Mouse (Mus musculus) neural tube, embryonic 15.5 days (tissue): Measurements from ENCODE around the gene Gm19402. TPM values are rescaled to one million over a fixed set of nuclear protein-coding genes. Genes with fewer than 3 reads are reported as not detected.
"Not testable (repeated sequence)": the region's sequence is repeated elsewhere in the genome, so short reads cannot be mapped to it uniquely, and the experiment has no call there.

Source experiments
- ATAC-seq: fragments of 200-750 bp; cut with Nextera tagmentation; 2 replicates; pipeline ENCODE4 v1.8.0; 2017; ENCODE audit warnings: mild to moderate bottlenecking, moderate TSS enrichment, moderate library complexity; ENCODE audit not compliant: low FRiP score
- H3K27ac ChIP-seq: fragments of 300-500 bp; sonication (generic); replicated peaks from 2 replicates; pipeline ENCODE4 v1.5.1; 2015; ENCODE audit warnings: mild to moderate bottlenecking, inconsistent platforms
- H3K27me3 ChIP-seq: fragments of 300-500 bp; sonication (generic); replicated peaks from 2 replicates; pipeline ENCODE4 v1.6.1; 2015; ENCODE audit warnings: inconsistent platforms
- H3K36me3 ChIP-seq: fragments of 300-500 bp; sonication (generic); 2 replicates; pipeline ENCODE4 v1.6.1; 2015; ENCODE audit warnings: inconsistent platforms
- H3K4me1 ChIP-seq: fragments of 300-500 bp; sonication (generic); 2 replicates; pipeline ENCODE4 v1.6.1; 2015; ENCODE audit warnings: inconsistent platforms
- H3K4me2 ChIP-seq: fragments of 300-500 bp; sonication (generic); 2 replicates; pipeline ENCODE4 v1.6.1; 2015; ENCODE audit warnings: inconsistent platforms, mild to moderate bottlenecking, moderate library complexity
- H3K4me3 ChIP-seq: fragments of 300-500 bp; sonication (generic); replicated peaks from 2 replicates; pipeline ENCODE4 v1.5.1; 2015; ENCODE audit warnings: mild to moderate bottlenecking, inconsistent platforms
- H3K9ac ChIP-seq: fragments of 300-500 bp; sonication (generic); replicated peaks from 2 replicates; pipeline ENCODE4 v1.6.1; 2015; ENCODE audit warnings: mild to moderate bottlenecking, inconsistent platforms
- H3K9me3 ChIP-seq: fragments of 300-500 bp; sonication (generic); replicated peaks from 2 replicates; pipeline ENCODE4 v1.6.1; 2016; ENCODE audit warnings: inconsistent platforms
- WGBS: fragments of 180-500 bp; shearing (Covaris S2); methylation state at CpG from one replicate; pipeline ENCODE4 v1.1.7; 2015; ENCODE audit warnings: mixed read lengths; 5-methylcytosine and 5-hydroxymethylcytosine counted together
- polyA plus RNA-seq: library from polyadenylated mRNA; unstranded; fragments of >200 nt; fragmentation: Nextera tagmentation; extraction: Ambion mirVana; gene quantifications from 2 replicates; pipeline ENCODE4 v1.2.1, GENCODE M21; 2015

Gene Gm19402
- polyA plus RNA-seq, result not detected in 2 replicates

- not testable (repeated sequence) for H3K27ac ChIP-seq, H3K4me3 ChIP-seq, H3K36me3 ChIP-seq, H3K4me2 ChIP-seq, H3K9ac ChIP-seq, ATAC-seq, H3K9me3 ChIP-seq
- H3K27me3 ChIP-seq, result peaks cover 28% of the 10 kb centered on the region
- WGBS, result 63% methylated on average over 3 of the region's 3 CpGs
- peaks cover 17% of the 10 kb centered on the region for H3K4me1 ChIP-seq
Measured at GRCm38 (mm10) chr10:77690356-77690807, at the start of gene Gm19402. Gene Gm19402 (minus strand): TSS chr10:77690757.

GRCm38 (mm10) chr10:77738929-77739328, 48.4 kb upstream of the Gm19402 start:
- Histone ChIP-seq H3K9me3 (no peaks in the 10 kb centered on the region), H3K27ac (no peak overlapping the region), H3K9ac (no peak overlapping the region), H3K4me1 (no peaks in the 10 kb centered on the region), H3K4me2 (no peak overlapping the region), H3K27me3 (no peaks in the 10 kb centered on the region), H3K36me3 (no peaks in the 10 kb centered on the region), H3K4me3 (no peak overlapping the region)
- ATAC-seq, result no peak
- 87% methylated on average over 4 of the region's 4 CpGs for WGBS

GRCm38 (mm10) chr10:77735928-77736327, 45.4 kb upstream of the Gm19402 start:
- no peaks in the 10 kb centered on the region for H3K36me3 ChIP-seq
- no peak overlapping the region for H3K27ac ChIP-seq
- H3K9ac ChIP-seq, result no peak overlapping the region
- H3K4me2 ChIP-seq, result no peak overlapping the region
- H3K27me3 ChIP-seq, result no peaks in the 10 kb centered on the region
- no peak overlapping the region for H3K4me3 ChIP-seq
- no peaks in the 10 kb centered on the region for H3K4me1 ChIP-seq
- 90% methylated on average over 1 of the region's 1 CpGs for WGBS
- H3K9me3 ChIP-seq, result no peaks in the 10 kb centered on the region
- ATAC-seq, result no peak

- no peak overlapping the region for H3K27ac ChIP-seq
- no peak overlapping the region for H3K4me2 ChIP-seq
- ATAC-seq, result no peak
- H3K9ac ChIP-seq, result no peak overlapping the region
- no peak overlapping the region for H3K4me3 ChIP-seq
- H3K9me3 ChIP-seq, result no peaks in the 10 kb centered on the region
- no peaks in the 10 kb centered on the region for H3K36me3 ChIP-seq
- no peaks in the 10 kb centered on the region for H3K4me1 ChIP-seq
- WGBS, result 59% methylated on average over 4 of the region's 4 CpGs
- no peaks in the 10 kb centered on the region for H3K27me3 ChIP-seq
Measured at GRCm38 (mm10) chr10:77729241-77729640, 38.7 kb upstream of the Gm19402 start.

DNA sequence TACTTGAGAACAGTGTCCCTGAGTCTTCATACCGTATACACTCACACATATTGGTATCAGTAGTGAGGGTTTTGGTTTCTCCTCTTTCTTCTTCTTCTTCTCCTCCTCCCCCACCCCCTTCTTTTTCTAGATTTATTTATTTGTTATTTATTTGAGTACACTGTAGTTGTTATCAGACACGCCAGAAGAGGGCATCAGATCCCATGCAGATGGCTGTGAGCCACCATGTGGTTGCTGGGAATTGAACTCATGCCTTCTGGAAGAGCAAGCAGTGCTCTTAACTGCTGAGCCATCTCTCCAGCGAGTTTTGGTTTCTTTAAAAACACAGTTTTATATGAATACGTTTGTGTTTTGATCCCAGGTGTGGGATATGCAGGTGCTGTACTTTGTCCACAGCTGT, 37.7 kb upstream of the Gm19402 start:
- no peaks in the 10 kb centered on the region for H3K9me3 ChIP-seq
- H3K36me3 ChIP-seq, result no peaks in the 10 kb centered on the region
- no peaks in the 10 kb centered on the region for H3K27me3 ChIP-seq
- no peaks in the 10 kb centered on the region for H3K4me1 ChIP-seq
- no peak for ATAC-seq
- no peak overlapping the region for H3K27ac ChIP-seq
- no peak overlapping the region for H3K9ac ChIP-seq
- H3K4me3 ChIP-seq, result no peak overlapping the region
- WGBS, result 73% methylated on average over 4 of the region's 4 CpGs
- no peak overlapping the region for H3K4me2 ChIP-seq

GRCm38 (mm10) chr10:77726186-77726585, 35.6 kb upstream of the Gm19402 start, which contains the start of gene Gm10100:
Gene Gm10100 (plus strand): TSS chr10:77726486.
- no peaks in the 10 kb centered on the region for H3K36me3 ChIP-seq
- H3K9ac ChIP-seq, result no peak within 1 kb of the TSS
- no peak within 1 kb of the TSS for H3K4me2 ChIP-seq
- no peak for ATAC-seq
- 51% methylated on average over 3 of the region's 3 CpGs for WGBS
- no peaks in the 10 kb centered on the region for H3K9me3 ChIP-seq
- no peak within 1 kb of the TSS for H3K4me3 ChIP-seq
- no peaks in the 10 kb centered on the region for H3K4me1 ChIP-seq
- no peaks in the 10 kb centered on the region for H3K27me3 ChIP-seq
- H3K27ac ChIP-seq, result no peak within 1 kb of the TSS

- Histone ChIP-seq H3K27me3 (no peaks in the 10 kb centered on the region), H3K4me1 (no peaks in the 10 kb centered on the region), H3K4me2 (no peak overlapping the region), H3K9ac (no peak overlapping the region), H3K9me3 (no peaks in the 10 kb centered on the region), H3K36me3 (no peaks in the 10 kb centered on the region), H3K27ac (no peak overlapping the region), H3K4me3 (no peak overlapping the region)
- WGBS, result 79% methylated on average over 8 of the region's 8 CpGs
- no peak for ATAC-seq
Measured at GRCm38 (mm10) chr10:77724855-77725254, 34.3 kb upstream of the Gm19402 start.

DNA sequence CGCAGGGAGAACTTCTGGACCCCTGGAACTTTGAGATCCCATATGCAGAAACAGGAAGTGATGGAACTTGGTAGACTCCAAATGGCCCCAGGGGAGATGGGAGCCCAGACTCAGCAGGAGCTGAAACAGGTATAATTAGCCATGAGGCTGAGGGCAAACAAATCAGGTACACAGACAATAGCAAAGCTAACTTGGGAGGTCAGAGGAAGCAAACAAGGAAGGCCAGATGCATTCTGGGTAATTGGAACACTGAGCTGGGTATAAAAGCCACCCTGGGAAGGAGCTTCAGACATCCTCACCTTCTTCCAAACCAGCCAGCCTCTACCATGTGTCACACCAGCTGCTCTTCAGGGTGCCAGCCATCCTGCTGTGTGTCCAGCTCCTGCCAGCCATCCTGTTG, 29.7 kb upstream of the Gm19402 start, which contains the start of gene Krtap12-1:
Krtap12-1 (plus strand) TSS at position 301 of the 400 bp plus-strand sequence.
- not testable (repeated sequence) for ATAC-seq, H3K27me3 ChIP-seq, H3K27ac ChIP-seq, H3K9me3 ChIP-seq, H3K9ac ChIP-seq, H3K4me1 ChIP-seq, H3K36me3 ChIP-seq, H3K4me2 ChIP-seq, H3K4me3 ChIP-seq
- 83% methylated on average over 1 of the region's 1 CpGs for WGBS

DNA sequence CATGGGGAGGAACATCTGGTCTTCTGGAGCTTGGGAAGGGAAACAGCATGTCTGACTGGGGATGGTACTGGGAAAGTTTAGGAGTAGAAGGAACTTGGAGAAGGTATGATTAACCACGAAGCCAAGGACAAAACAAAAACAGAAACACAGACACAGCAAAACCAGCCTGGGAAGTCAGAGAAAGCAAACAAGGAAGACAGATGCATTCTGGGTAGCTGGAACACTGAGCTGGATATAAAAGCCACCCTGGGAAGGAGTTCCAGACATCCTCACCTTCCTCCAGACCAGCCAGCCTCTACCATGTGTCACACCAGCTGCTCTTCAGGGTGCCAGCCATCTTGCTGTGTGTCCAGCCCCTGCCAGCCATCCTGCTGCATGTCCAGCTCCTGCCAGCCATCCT, 24.9 kb upstream of the Gm19402 start, which contains the start of gene Gm10142:
Gm10142 (plus strand) TSS at position 301 of the 400 bp plus-strand sequence.
- Histone ChIP-seq H3K4me2 (no peak within 1 kb of the TSS), H3K4me1 (no peaks in the 10 kb centered on the region), H3K27me3 (no peaks in the 10 kb centered on the region), H3K27ac (no peak within 1 kb of the TSS), H3K9ac (no peak within 1 kb of the TSS), H3K9me3 (no peaks in the 10 kb centered on the region), H3K36me3 (no peaks in the 10 kb centered on the region), H3K4me3 (no peak within 1 kb of the TSS)
- ATAC-seq, result no peak
- WGBS, result 86% methylated on average over 1 of the region's 1 CpGs

GRCm38 (mm10) chr10:77713734-77714133, 23.2 kb upstream of the Gm19402 start:
- no peak for ATAC-seq
- no peaks in the 10 kb centered on the region for H3K9me3 ChIP-seq
- H3K36me3 ChIP-seq, result no peaks in the 10 kb centered on the region
- no peaks in the 10 kb centered on the region for H3K27me3 ChIP-seq
- H3K4me1 ChIP-seq, result no peaks in the 10 kb centered on the region
- 78% methylated on average over 4 of the region's 4 CpGs for WGBS
- H3K27ac ChIP-seq, result no peak overlapping the region
- no peak overlapping the region for H3K4me2 ChIP-seq
- H3K4me3 ChIP-seq, result no peak overlapping the region
- no peak overlapping the region for H3K9ac ChIP-seq

DNA sequence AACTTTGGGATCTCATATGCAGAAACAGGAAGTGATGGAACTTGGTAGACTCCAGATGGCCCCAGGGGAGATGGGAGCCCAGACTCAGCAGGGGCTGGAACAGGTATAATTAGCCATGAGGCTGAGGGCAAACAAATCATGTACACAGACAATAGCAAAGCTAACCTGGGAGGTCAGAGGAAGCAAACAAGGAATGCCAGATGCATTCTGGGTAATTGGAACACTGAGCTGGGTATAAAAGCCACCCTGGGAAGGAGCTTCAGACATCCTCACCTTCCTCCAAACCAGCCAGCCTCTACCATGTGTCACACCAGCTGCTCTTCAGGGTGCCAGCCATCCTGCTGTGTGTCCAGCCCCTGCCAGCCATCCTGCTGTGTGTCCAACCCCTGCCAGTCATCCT, 20.6 kb upstream of the Gm19402 start, which contains the start of gene Gm10024:
Gm10024 (plus strand) TSS at position 301 of the 400 bp plus-strand sequence.
- H3K4me2 ChIP-seq, H3K27ac ChIP-seq, H3K9me3 ChIP-seq, H3K4me3 ChIP-seq, H3K27me3 ChIP-seq, H3K36me3 ChIP-seq, ATAC-seq, H3K4me1 ChIP-seq, H3K9ac ChIP-seq: not testable (repeated sequence)

DNA sequence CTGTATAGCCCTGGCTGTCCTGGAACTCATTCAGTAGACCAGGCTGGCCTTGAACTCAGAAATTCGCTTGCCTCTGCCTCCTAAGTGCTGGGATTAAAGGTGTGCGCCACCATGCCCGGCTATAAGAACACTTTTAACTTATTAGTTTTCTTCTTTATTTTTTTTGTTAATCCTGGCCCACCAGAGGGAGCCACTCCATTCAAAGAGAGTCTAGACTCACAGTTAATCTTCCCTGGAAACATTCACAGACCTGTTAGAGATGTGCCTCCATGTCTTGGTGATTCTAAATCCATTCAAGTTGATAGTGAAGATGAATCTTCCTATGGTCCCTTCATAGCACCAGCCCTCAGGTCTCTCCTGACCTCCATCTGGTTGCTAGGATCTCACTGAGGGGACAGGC, 19.3 kb upstream of the Gm19402 start:
- no peaks in the 10 kb centered on the region for H3K9me3 ChIP-seq
- H3K4me3 ChIP-seq, result no peak overlapping the region
- no peaks in the 10 kb centered on the region for H3K4me1 ChIP-seq
- no peak for ATAC-seq
- no peaks in the 10 kb centered on the region for H3K36me3 ChIP-seq
- 86% methylated on average over 3 of the region's 3 CpGs for WGBS
- H3K4me2 ChIP-seq, result no peak overlapping the region
- no peak overlapping the region for H3K9ac ChIP-seq
- no peaks in the 10 kb centered on the region for H3K27me3 ChIP-seq
- H3K27ac ChIP-seq, result no peak overlapping the region

DNA sequence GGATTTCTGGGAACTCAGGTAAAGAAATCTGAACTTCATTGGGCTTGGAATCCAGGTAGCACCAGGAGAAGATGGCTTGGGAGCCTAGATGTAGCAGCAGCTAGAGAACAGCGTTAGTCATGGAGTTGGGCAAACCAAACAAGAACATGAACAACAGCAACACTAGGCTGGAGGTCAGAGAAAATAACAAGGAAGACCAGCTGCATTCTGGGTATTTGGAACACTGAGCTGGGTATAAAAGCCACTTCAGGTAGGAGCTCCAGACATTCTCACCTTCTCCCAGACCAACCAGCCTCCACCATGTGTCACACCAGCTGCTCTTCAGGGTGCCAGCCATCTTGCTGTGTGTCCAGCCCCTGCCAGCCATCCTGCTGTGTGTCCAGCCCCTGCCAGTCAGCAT, 15.8 kb upstream of the Gm19402 start, which contains the start of gene Gm10272:
Gm10272 (plus strand) TSS at position 301 of the 400 bp plus-strand sequence.
- 84% methylated on average over 1 of the region's 1 CpGs for WGBS
- no peaks in the 10 kb centered on the region for H3K4me1 ChIP-seq
- no peak within 1 kb of the TSS for H3K27ac ChIP-seq
- H3K27me3 ChIP-seq, result no peaks in the 10 kb centered on the region
- no peaks in the 10 kb centered on the region for H3K9me3 ChIP-seq
- no peak within 1 kb of the TSS for H3K4me2 ChIP-seq
- H3K4me3 ChIP-seq, result no peak within 1 kb of the TSS
- H3K9ac ChIP-seq, result no peak within 1 kb of the TSS
- H3K36me3 ChIP-seq, result no peaks in the 10 kb centered on the region
- no peak for ATAC-seq
